Comparison of ENCODE assay signal across 11 mouse cellular contexts in the genomic region with DNA sequence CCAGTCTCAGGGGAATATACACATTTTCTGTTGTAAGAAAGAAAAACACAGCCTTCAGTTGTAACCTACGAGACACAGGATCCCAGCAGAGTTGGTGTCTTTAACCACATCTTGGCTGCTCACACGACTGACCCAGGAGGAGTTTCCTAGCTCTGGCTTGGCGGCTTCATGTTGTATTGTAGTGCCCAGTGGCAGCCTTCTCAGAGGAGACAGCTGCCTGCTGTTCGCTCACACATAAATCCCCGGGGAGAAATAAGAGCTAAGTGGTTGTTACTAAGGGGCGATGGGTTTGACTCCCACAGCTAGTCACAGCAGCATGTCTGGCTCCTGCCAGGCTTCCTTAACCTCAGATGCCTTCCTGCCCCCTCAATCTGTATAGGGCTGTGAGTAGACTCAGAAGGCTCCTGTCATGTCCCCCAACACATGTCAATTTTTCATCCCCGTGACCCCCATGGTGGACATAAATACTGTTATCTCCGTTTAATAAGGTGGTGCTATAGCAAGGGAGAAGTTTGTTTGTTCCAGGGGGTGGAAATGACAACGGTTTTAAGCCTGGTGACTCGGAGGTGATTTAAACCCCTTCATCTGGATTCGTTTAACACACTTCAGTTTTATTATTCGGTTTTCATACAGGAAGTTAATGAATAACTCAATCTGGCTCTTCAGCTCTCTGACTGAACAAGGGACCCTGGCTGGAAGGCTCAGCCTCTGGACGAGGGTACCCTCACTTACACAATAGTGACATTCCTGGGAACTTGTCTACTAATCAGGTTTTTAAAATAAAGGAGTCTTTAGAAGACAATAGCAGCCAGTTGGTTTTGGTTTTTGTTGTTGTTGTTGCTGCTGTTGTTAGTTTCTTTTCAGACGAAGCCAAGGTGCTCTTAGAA.
DNase-seq lines count a peak whose midpoint lies in the region; ATAC-seq lines count a peak whose summit lies in the region.
"Had no signal": no experiment of that assay in that cellular context is flagged by ENCODE, and none has a peak within 500 bp of the region (broad histone marks: within the 10 kb centered on the region; RNA-seq: fewer than 3 reads in every experiment).

No protein-coding gene starts in this region.

- 17% methylated on average over 14 of the region's 14 CpGs for WGBS in hindbrain, embryonic 14.5 days
- 16% methylated on average over 14 of the region's 14 CpGs for WGBS in hindbrain, embryonic 11.5 days
- whole genome bisulfite sequencing in midbrain, embryonic 11.5 days: 26% methylated on average over 14 of the region's 14 CpGs
- WGBS in midbrain, embryonic 14.5 days: 25% methylated on average over 14 of the region's 14 CpGs
- WGBS in intestine, embryonic 15.5 days: 22% methylated on average over 14 of the region's 14 CpGs
- 30% methylated on average over 14 of the region's 14 CpGs for WGBS in heart, embryonic 11.5 days (ENCODE audit: insufficient replicate concordance)

- no peak overlapping the region for H3K9ac ChIP-seq in hindbrain, embryonic 14.5 days
- no peak overlapping the region for H3K9ac ChIP-seq in hindbrain, embryonic 11.5 days (ENCODE audit: low read depth, low read length)
- no peak overlapping the region for H3K9ac ChIP-seq in midbrain, embryonic 11.5 days (ENCODE audit: low read length)
- no peak overlapping the region for H3K9ac ChIP-seq in midbrain, embryonic 14.5 days (replicated peaks; ENCODE audit: low read length)
- H3K9ac ChIP-seq in intestine, embryonic 15.5 days: no peak overlapping the region
- no peak overlapping the region for H3K9ac ChIP-seq in heart, embryonic 11.5 days (ENCODE audit: low read depth, low read length)
- H3K9ac ChIP-seq: heart, embryonic 12.5 days had no signal

- H3K4me3 ChIP-seq in hindbrain, embryonic 14.5 days (replicated peaks; ENCODE audit: low read length): no peak overlapping the region
- no peak overlapping the region for H3K4me3 ChIP-seq in hindbrain, embryonic 11.5 days (ENCODE audit: low read depth, low read length)
- H3K4me3 ChIP-seq in midbrain, embryonic 11.5 days (ENCODE audit: low read depth, low read length): no peak overlapping the region
- H3K4me3 ChIP-seq in midbrain, embryonic 14.5 days (replicated peaks; ENCODE audit: low read depth, low read length): no peak overlapping the region
- H3K4me3 ChIP-seq in intestine, embryonic 15.5 days (replicated peaks): no peak overlapping the region
- no peak overlapping the region for H3K4me3 ChIP-seq in heart, embryonic 11.5 days (ENCODE audit: low read depth, low read length)
- H3K4me3 ChIP-seq: erythroblast, embryonic 14.5 days; heart, embryonic 12.5 days had no signal

- H3K27ac ChIP-seq in hindbrain, embryonic 14.5 days: no peak overlapping the region
- H3K27ac ChIP-seq in hindbrain, embryonic 11.5 days (ENCODE audit: low read depth, low read length): no peak overlapping the region
- H3K27ac ChIP-seq in midbrain, embryonic 11.5 days (ENCODE audit: low read depth, low read length): no peak overlapping the region
- no peak overlapping the region for H3K27ac ChIP-seq in midbrain, embryonic 14.5 days (replicated peaks; ENCODE audit: low read depth, low read length)
- no peak overlapping the region for H3K27ac ChIP-seq in intestine, embryonic 15.5 days
- no peak overlapping the region for H3K27ac ChIP-seq in heart, embryonic 11.5 days (ENCODE audit: low read depth, low read length)

- no peak overlapping the region for H3K4me2 ChIP-seq in hindbrain, embryonic 14.5 days (replicated peaks)
- no peak overlapping the region for H3K4me2 ChIP-seq in hindbrain, embryonic 11.5 days (replicated peaks; ENCODE audit: low read depth, low read length)
- H3K4me2 ChIP-seq in midbrain, embryonic 11.5 days: no peak overlapping the region
- no peak overlapping the region for H3K4me2 ChIP-seq in midbrain, embryonic 14.5 days (ENCODE audit: low read length)
- H3K4me2 ChIP-seq in intestine, embryonic 15.5 days (replicated peaks): no peak overlapping the region
- H3K4me2 ChIP-seq in heart, embryonic 11.5 days: no peak overlapping the region
- H3K4me2 ChIP-seq: heart, embryonic 12.5 days had no signal

- 0 out of 2 replicates have a peak, but pooled peaks cover 20% of the 10 kb centered on the region for H3K4me1 ChIP-seq in hindbrain, embryonic 14.5 days (replicated peaks; ENCODE audit: control insufficient read depth, insufficient read depth, low read length)
- no peaks in the 10 kb centered on the region for H3K4me1 ChIP-seq in hindbrain, embryonic 11.5 days (replicated peaks; ENCODE audit: control insufficient read depth, insufficient read depth, low read length)
- H3K4me1 ChIP-seq in midbrain, embryonic 11.5 days (ENCODE audit: control insufficient read depth, insufficient read depth, low read length): peaks cover 2% of the 10 kb centered on the region; the same call in 1 of the 2 replicates
- H3K4me1 ChIP-seq in midbrain, embryonic 14.5 days (ENCODE audit: control insufficient read depth, insufficient read depth, low read length): peaks cover 8% of the 10 kb centered on the region; the same call in 1 of the 2 replicates
- no peaks in the 10 kb centered on the region for H3K4me1 ChIP-seq in intestine, embryonic 15.5 days (replicated peaks)
- no peaks in the 10 kb centered on the region for H3K4me1 ChIP-seq in heart, embryonic 11.5 days (ENCODE audit: control insufficient read depth, insufficient read depth, low read length)
- H3K4me1 ChIP-seq: heart, embryonic 12.5 days had no signal

- H3K9me3 ChIP-seq in hindbrain, embryonic 14.5 days (ENCODE audit: control insufficient read depth, low read length): no peaks in the 10 kb centered on the region
- no peaks in the 10 kb centered on the region for H3K9me3 ChIP-seq in hindbrain, embryonic 11.5 days (ENCODE audit: control insufficient read depth, low read length)
- no peaks in the 10 kb centered on the region for H3K9me3 ChIP-seq in midbrain, embryonic 11.5 days (ENCODE audit: control insufficient read depth, low read length)
- no peaks in the 10 kb centered on the region for H3K9me3 ChIP-seq in midbrain, embryonic 14.5 days (ENCODE audit: control insufficient read depth, low read length)
- no peaks in the 10 kb centered on the region for H3K9me3 ChIP-seq in intestine, embryonic 15.5 days
- H3K9me3 ChIP-seq in heart, embryonic 11.5 days (replicated peaks; ENCODE audit: control insufficient read depth, low read length): no peaks in the 10 kb centered on the region
- H3K9me3 ChIP-seq: heart, embryonic 12.5 days had no signal

- H3K27me3 ChIP-seq in hindbrain, embryonic 14.5 days (ENCODE audit: control insufficient read depth, insufficient read depth, low read length): peaks cover 22% of the 10 kb centered on the region
- H3K27me3 ChIP-seq in hindbrain, embryonic 11.5 days (ENCODE audit: control insufficient read depth, insufficient read depth, low read length): peaks cover 4% of the 10 kb centered on the region; the same call in 1 of the 2 replicates
- H3K27me3 ChIP-seq in midbrain, embryonic 11.5 days (ENCODE audit: control insufficient read depth, insufficient read depth, low read length): peaks cover 30% of the 10 kb centered on the region
- H3K27me3 ChIP-seq in midbrain, embryonic 14.5 days (ENCODE audit: control insufficient read depth, insufficient read depth, low read length): peaks cover 30% of the 10 kb centered on the region
- H3K27me3 ChIP-seq in intestine, embryonic 15.5 days (replicated peaks): no peaks in the 10 kb centered on the region
- H3K27me3 ChIP-seq in heart, embryonic 11.5 days (ENCODE audit: control insufficient read depth, insufficient read depth, low read length): peaks cover 2% of the 10 kb centered on the region; the same call in 1 of the 2 replicates

- H3K36me3 ChIP-seq in hindbrain, embryonic 14.5 days (replicated peaks; ENCODE audit: control insufficient read depth, insufficient read depth): no peaks in the 10 kb centered on the region
- H3K36me3 ChIP-seq in hindbrain, embryonic 11.5 days (ENCODE audit: control insufficient read depth, insufficient read depth, low read length): no peaks in the 10 kb centered on the region
- no peaks in the 10 kb centered on the region for H3K36me3 ChIP-seq in midbrain, embryonic 11.5 days (ENCODE audit: control insufficient read depth, insufficient read depth, low read length)
- H3K36me3 ChIP-seq in midbrain, embryonic 14.5 days (ENCODE audit: control insufficient read depth, insufficient read depth, low read length): no peaks in the 10 kb centered on the region
- H3K36me3 ChIP-seq in intestine, embryonic 15.5 days: no peaks in the 10 kb centered on the region
- H3K36me3 ChIP-seq in heart, embryonic 11.5 days (ENCODE audit: control insufficient read depth, insufficient read depth, low read length): no peaks in the 10 kb centered on the region
- H3K36me3 ChIP-seq: heart, embryonic 12.5 days had no signal

- no peak for DNase-seq in hindbrain, embryonic 14.5 days (ENCODE audit: low spot score)
- DNase-seq in hindbrain, embryonic 11.5 days (ENCODE audit: low spot score): no peak
- peak; percentile 84 for DNase-seq in midbrain, embryonic 11.5 days (ENCODE audit: low spot score, missing footprints)
- no peak for DNase-seq in midbrain, embryonic 14.5 days
- DNase-seq in retina, postnatal 1 day: peak; percentile 38
- DNase-seq in cerebellum, postnatal 4 days (ENCODE audit: low spot score in 2 of 2): no peak
- DNase-seq: thymus, postnatal 14 days had no signal

- 0 out of 2 replicates have a peak, but pooled peaks have one; percentile 12 for ATAC-seq in hindbrain, embryonic 14.5 days (ENCODE audit: low FRiP score)
- no peak for ATAC-seq in hindbrain, embryonic 11.5 days (ENCODE audit: low FRiP score)
- ATAC-seq in midbrain, embryonic 11.5 days (ENCODE audit: low FRiP score): no peak
- ATAC-seq in midbrain, embryonic 14.5 days (ENCODE audit: low FRiP score, low TSS enrichment): no peak
- ATAC-seq in intestine, embryonic 15.5 days: peak; percentile 81
- ATAC-seq in heart, embryonic 11.5 days (replicated peaks; ENCODE audit: insufficient number of reproducible peaks, low FRiP score, low TSS enrichment): no peak

Comparison
In these comparisons a context has a peak if more than half of its experiments do, and no peak if none do; other contexts are left out.
1. ATAC-seq: peak in hindbrain, embryonic 14.5 days (single experiment) and intestine, embryonic 15.5 days (single experiment); none in hindbrain, embryonic 11.5 days (single experiment), midbrain, embryonic 11.5 days (single experiment), midbrain, embryonic 14.5 days (single experiment) and heart, embryonic 11.5 days (single experiment).
2. DNase-seq: peak in midbrain, embryonic 11.5 days (single experiment) and retina, postnatal 1 day (single experiment); none in hindbrain, embryonic 14.5 days (single experiment), hindbrain, embryonic 11.5 days (single experiment), midbrain, embryonic 14.5 days (single experiment) and cerebellum, postnatal 4 days (0 of 2).